In genomic region chr10:43574956-43575355, GRCm38 (mm10) we compare ENCODE assay signal across 9 mouse cellular contexts.
A peak's percentile ranks its signal among the peaks of the same experiment; 100 is the strongest.
DNase-seq lines count a peak whose midpoint lies in the region; TF ChIP-seq lines count a peak whose summit lies in the region.
"Had no signal": no experiment of that assay in that cellular context is flagged by ENCODE, and none has a peak within 500 bp of the region (broad histone marks: within the 10 kb centered on the region; RNA-seq: fewer than 3 reads in every experiment).

No protein-coding gene starts in this region.

- H3K4me1 ChIP-seq in E14TG2a.4 (replicated peaks; ENCODE audit: low read depth, low read length): peaks cover 30% of the 10 kb centered on the region

- peaks cover 25% of the 10 kb centered on the region for H3K9me3 ChIP-seq in E14TG2a.4 (ENCODE audit: low read length)

- TF ChIP-seq CTCF in E14TG2a.4 (conservative IDR thresholded peaks at IDR 0.05; ENCODE audit: low read length): peak; percentile 60

- H3K4me3 ChIP-seq in E14TG2a.4 (replicated peaks; ENCODE audit: low read length): no peak overlapping the region
- H3K4me3 ChIP-seq: limb, embryonic 12.5 days had no signal

- 0 out of 2 replicates have a peak, but pooled peaks cover 3% of the 10 kb centered on the region for H3K36me3 ChIP-seq in E14TG2a.4 (ENCODE audit: insufficient read depth, low read length)
- H3K36me3 ChIP-seq: limb, embryonic 12.5 days had no signal

- DNase-seq in 3T3-L1 (ENCODE audit: low read depth, low spot score): peak; percentile 89
- DNase-seq in c-Kit-positive CD71-positive TER-119-positive erythroid progenitor cells, embryonic 14.5 days (ENCODE audit: low spot score): peak; percentile 89
- peak; percentile 48 to 77 for DNase-seq in frontal cortex, postnatal 10 days (ENCODE audit: low spot score in 2 of 2)
- DNase-seq in kidney, postnatal 4 days: peak; percentile 89 to 91
- peak; percentile 71 to 75 for DNase-seq in lung, adult 18-20 months
- DNase-seq in right cerebral cortex, postnatal 4 days: peak; percentile 93
- peak; percentile 56 for DNase-seq in yolk sac, embryonic 10.5 days (ENCODE audit: low spot score)

- peaks cover 44% of the 10 kb centered on the region for H3K27me3 ChIP-seq in E14TG2a.4 (ENCODE audit: insufficient read depth, low read length)
- H3K27me3 ChIP-seq: limb, embryonic 12.5 days had no signal
